Mouse (Mus musculus) embryo, embryonic 11 days (tissue): ENCODE measurements around the gene Fbxw16.
"Not testable (repeated sequence)": the region's sequence is repeated elsewhere in the genome, so short reads cannot be mapped to it uniquely, and the experiment has no call there.

Experiments used
- DNase-seq: peaks from one replicate; pipeline ENCODE4 v3.0.0-alpha.2; 2015

The Fbxw16 gene

GRCm38 (mm10) chr9:109449040-109449439, at the start of gene Fbxw16:
TSS of gene Fbxw16 (minus strand) at chr9:109449140.
- no peak for DNase-seq

GRCm38 (mm10) chr9:109495775-109496174, 46.8 kb upstream of the Fbxw16 start, which contains the start of gene Fbxw19:
TSS of gene Fbxw19 (minus strand) at chr9:109495875.
- not testable (repeated sequence) for DNase-seq

GRCm38 (mm10) chr9:109432956-109433355, 16.0 kb downstream of the Fbxw16 start:
- no peak for DNase-seq

- DNase-seq = not testable (repeated sequence)
Observed at GRCm38 (mm10) chr9:109404196-109404595, 44.7 kb downstream of the Fbxw16 start, which contains the start of gene Fbxw22. TSS of gene Fbxw22 (minus strand) at chr9:109404296.
